Mouse (Mus musculus) cerebellum, adult 2 months (tissue): Measurements from ENCODE around the gene Sult6b2. TPM values are rescaled to one million over a fixed set of nuclear protein-coding genes. Genes with fewer than 3 reads are reported as not detected.

Source experiments
- DNase-seq, 2 experiments: peaks; one replicate each; pipeline ENCODE4 v3.0.0; 2021
- H3K27ac ChIP-seq: fragments of 200-500 bp; 2 replicates; pipeline ENCODE4 v1.5.1; 2012; ENCODE audit warnings: low read length, control low read depth, inconsistent platforms; ENCODE audit not compliant: insufficient read depth
- H3K27me3 ChIP-seq: fragments of 200-500 bp; 2 replicates; pipeline ENCODE4 v1.6.1; 2012; ENCODE audit warnings: inconsistent platforms, mild to moderate bottlenecking, low read length, moderate library complexity; ENCODE audit not compliant: control insufficient read depth, insufficient read depth
- H3K4me1 ChIP-seq: fragments of 200-500 bp; 2 replicates; pipeline ENCODE4 v1.6.1; 2011; ENCODE audit warnings: low read length; ENCODE audit not compliant: control insufficient read depth, insufficient read depth
- H3K4me3 ChIP-seq: fragments of 200-500 bp; replicated peaks from 2 replicates; pipeline ENCODE3; 2011; ENCODE audit warnings: mild to moderate bottlenecking, low read depth, low read length, control low read depth; ENCODE audit not compliant: insufficient read depth
- CTCF ChIP-seq: fragments of 200-500 bp; IDR thresholded peaks from 2 replicates; pipeline ENCODE4 v1.5.1; 2011; ENCODE audit warnings: low read depth, mild to moderate bottlenecking, control low read depth, low read length, moderate library complexity, borderline replicate concordance; ENCODE audit not compliant: insufficient read depth
- POLR2A ChIP-seq: fragments of 200-500 bp; IDR thresholded peaks from 2 replicates; pipeline ENCODE4 v1.6.1; 2011; ENCODE audit warnings: low read length, control low read depth, borderline replicate concordance; ENCODE audit not compliant: insufficient read depth
- WGBS: fragments of 180-500 bp; shearing (Covaris S2); methylation state at CpG from one replicate; pipeline ENCODE4 v1.1.7; 2018; 5-methylcytosine and 5-hydroxymethylcytosine counted together
- polyA plus RNA-seq: library from polyadenylated mRNA; depleted of rRNA; stranded (reverse); fragments of >200 nt; gene quantifications from 2 replicates; pipeline ENCODE4 v1.2.3, GENCODE M21; 2012

Sult6b2 gene
- polyA plus RNA-seq, 1 experiment: 0.38 TPM

GRCm38 (mm10) chr6:142752331-142753246 is 51.7 kb downstream of the Sult6b2 start:
- TF ChIP-seq CTCF (no peak), POLR2A (no peak)
- Histone ChIP-seq H3K4me3 (no peak overlapping the region), H3K27ac (no peak overlapping the region), H3K27me3 (no peaks in the 10 kb centered on the region), H3K4me1 (no peaks in the 10 kb centered on the region)
- WGBS: 47% methylated on average over 14 of the region's 14 CpGs
- DNase-seq: no peak

- no peak overlapping the region for H3K27ac ChIP-seq
- H3K4me3 ChIP-seq: no peak overlapping the region
- no peaks in the 10 kb centered on the region for H3K4me1 ChIP-seq
- no peak for DNase-seq
- WGBS: 59% methylated on average over 9 of the region's 9 CpGs
- H3K27me3 ChIP-seq: no peaks in the 10 kb centered on the region
- no peak for TF ChIP-seq POLR2A
- TF ChIP-seq CTCF: no peak
Observed at GRCm38 (mm10) chr6:142751365-142751764, 52.9 kb downstream of the Sult6b2 start.

GRCm38 (mm10) chr6:142748057-142748708 is 56.1 kb downstream of the Sult6b2 start:
- TF ChIP-seq CTCF (no peak), POLR2A (no peak)
- Histone ChIP-seq H3K27me3 (no peaks in the 10 kb centered on the region), H3K4me3 (no peak overlapping the region), H3K27ac (no peak overlapping the region), H3K4me1 (no peaks in the 10 kb centered on the region)
- no peak for DNase-seq
- WGBS: 53% methylated on average over 8 of the region's 8 CpGs

- DNase-seq: no peak
- H3K27ac ChIP-seq: no peak overlapping the region
- H3K27me3 ChIP-seq: no peaks in the 10 kb centered on the region
- no peaks in the 10 kb centered on the region for H3K4me1 ChIP-seq
- no peak for TF ChIP-seq POLR2A
- TF ChIP-seq CTCF: no peak
- no peak overlapping the region for H3K4me3 ChIP-seq
- WGBS: 80% methylated on average over 2 of the region's 2 CpGs
Observed at GRCm38 (mm10) chr6:142747165-142747564, 57.1 kb downstream of the Sult6b2 start.

- Histone ChIP-seq H3K27ac (no peak overlapping the region), H3K4me3 (no peak overlapping the region), H3K4me1 (no peaks in the 10 kb centered on the region), H3K27me3 (no peaks in the 10 kb centered on the region)
- DNase-seq: no peak
- WGBS: 80% methylated on average over 7 of the region's 7 CpGs
- TF ChIP-seq POLR2A (no peak), CTCF (no peak)
Observed at GRCm38 (mm10) chr6:142746765-142747164, 57.5 kb downstream of the Sult6b2 start.

- DNase-seq: no peak
- 87% methylated on average over 5 of the region's 5 CpGs for WGBS
- TF ChIP-seq POLR2A: no peak
- no peak for TF ChIP-seq CTCF
- Histone ChIP-seq H3K27ac (no peak overlapping the region), H3K27me3 (no peaks in the 10 kb centered on the region), H3K4me3 (no peak overlapping the region), H3K4me1 (no peaks in the 10 kb centered on the region)
Observed at GRCm38 (mm10) chr6:142745484-142745883, 58.8 kb downstream of the Sult6b2 start.

- no peaks in the 10 kb centered on the region for H3K4me1 ChIP-seq
- H3K27ac ChIP-seq: no peak overlapping the region
- TF ChIP-seq CTCF: no peak
- TF ChIP-seq POLR2A: no peak
- DNase-seq: no peak
- H3K27me3 ChIP-seq: no peaks in the 10 kb centered on the region
- no peak overlapping the region for H3K4me3 ChIP-seq
- 66% methylated on average over 4 of the region's 4 CpGs for WGBS
Observed at GRCm38 (mm10) chr6:142743193-142743592, 61.1 kb downstream of the Sult6b2 start.
